Mouse (Mus musculus) lung, postnatal 0 days (tissue): Measurements from ENCODE around the gene Ppp3r2. TPM values are rescaled to one million over a fixed set of nuclear protein-coding genes. Genes with fewer than 3 reads are reported as not detected.

Source experiments
- ATAC-seq: fragments of 200-750 bp; cut with Nextera tagmentation; 2 replicates; pipeline ENCODE4 v1.8.0; 2017; ENCODE audit warnings: moderate library complexity
- DNase-seq: peaks from one replicate; pipeline ENCODE4 v3.0.0-alpha.2; 2016; ENCODE audit warnings: low spot score
- H3K27ac ChIP-seq: fragments of 300-500 bp; sonication (generic); 2 replicates; pipeline ENCODE4 v1.5.1; 2014; ENCODE audit warnings: antibody characterized with exemption, mild to moderate bottlenecking, low read length, mixed read lengths
- H3K27me3 ChIP-seq: fragments of 300-500 bp; sonication (generic); replicated peaks from 2 replicates; pipeline ENCODE4 v1.6.1; 2014; ENCODE audit warnings: low read length, mixed read lengths; ENCODE audit not compliant: insufficient read depth
- H3K36me3 ChIP-seq: fragments of 300-500 bp; sonication (generic); 2 replicates; pipeline ENCODE4 v1.6.1; 2014; ENCODE audit warnings: low read length, mixed read lengths; ENCODE audit not compliant: insufficient read depth
- H3K4me1 ChIP-seq: fragments of 300-500 bp; sonication (generic); 2 replicates; pipeline ENCODE4 v1.6.1; 2014; ENCODE audit warnings: antibody characterized with exemption, low read depth, low read length, mixed read lengths; ENCODE audit not compliant: insufficient read depth
- H3K4me2 ChIP-seq: fragments of 300-500 bp; sonication (generic); replicated peaks from 2 replicates; pipeline ENCODE4 v1.6.1; 2014; ENCODE audit warnings: low read depth, mild to moderate bottlenecking, low read length, moderate library complexity, mixed read lengths
- H3K4me3 ChIP-seq: fragments of 300-500 bp; sonication (generic); 2 replicates; pipeline ENCODE4 v1.5.1; 2014; ENCODE audit warnings: low read depth, low read length
- H3K9ac ChIP-seq: fragments of 300-500 bp; sonication (generic); replicated peaks from 2 replicates; pipeline ENCODE4 v1.6.1; 2014; ENCODE audit warnings: low read depth, mild to moderate bottlenecking
- H3K9me3 ChIP-seq: fragments of 300-500 bp; sonication (generic); 2 replicates; pipeline ENCODE4 v1.6.1; 2016; ENCODE audit warnings: low read length, mixed read lengths
- CTCF ChIP-seq: IDR thresholded peaks from 2 replicates; pipeline ENCODE4 v1.5.1; 2016; ENCODE audit warnings: antibody characterized with exemption, mild to moderate bottlenecking
- EP300 ChIP-seq: IDR thresholded peaks from 2 replicates; pipeline ENCODE4 v1.6.1; 2016; ENCODE audit warnings: antibody characterized with exemption, mild to moderate bottlenecking, control low read depth
- WGBS: fragments of 180-500 bp; shearing (Covaris S2); extraction: QIAGEN DNeasy Blood & Tissue Kit; methylation state at CpG from one replicate; pipeline ENCODE4 v1.1.7; 2014; 5-methylcytosine and 5-hydroxymethylcytosine counted together
- polyA plus RNA-seq: library from polyadenylated mRNA; unstranded; fragments of >200 nt; fragmentation: Nextera tagmentation; extraction: Ambion mirVana; gene quantifications from 2 replicates; pipeline ENCODE4 v1.2.1, GENCODE M21; 2015

Gene Ppp3r2
- polyA plus RNA-seq: 0.11 and 0.20 TPM in 2 replicates

DNA sequence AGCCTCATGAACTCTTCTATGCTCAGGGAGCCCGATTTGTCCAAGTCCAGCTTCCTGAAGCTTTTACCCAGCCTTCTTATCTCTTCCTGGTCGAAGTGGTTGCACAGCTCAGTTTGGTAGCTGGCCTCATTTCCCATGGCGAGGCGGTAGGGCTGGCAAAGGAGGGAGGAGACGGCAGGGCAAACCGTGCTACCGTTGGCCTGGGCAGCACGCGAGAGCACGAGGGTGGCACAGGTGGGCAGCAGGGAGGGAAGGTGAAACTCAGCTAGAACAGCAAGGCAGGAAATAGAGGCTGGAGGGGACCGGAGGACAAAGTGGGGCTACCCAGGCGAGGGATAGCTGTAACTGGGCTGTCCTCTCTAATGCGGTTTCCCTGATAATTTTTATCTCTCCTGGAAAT is at the start of gene Ppp3r2:
Gene Ppp3r2, minus strand, starts transcription at position 213 of the 400 bp plus-strand sequence.
- Histone ChIP-seq H3K4me2 (no peak within 1 kb of the TSS), H3K36me3 (no peaks in the 10 kb centered on the region), H3K9me3 (no peaks in the 10 kb centered on the region), H3K4me3 (no peak within 1 kb of the TSS), H3K9ac (no peak within 1 kb of the TSS), H3K27ac (0 out of 2 replicates have a peak within 1 kb of the TSS, but pooled peaks have one; percentile 57), H3K27me3 (no peaks in the 10 kb centered on the region), H3K4me1 (no peaks in the 10 kb centered on the region)
- DNase-seq: no peak
- TF ChIP-seq EP300 (no peak), CTCF (no peak)
- WGBS: 76% methylated on average over 13 of the region's 13 CpGs
- ATAC-seq: no peak

- Histone ChIP-seq H3K9ac (no peak overlapping the region), H3K4me2 (no peak overlapping the region), H3K4me1 (no peaks in the 10 kb centered on the region), H3K9me3 (no peaks in the 10 kb centered on the region), H3K36me3 (no peaks in the 10 kb centered on the region), H3K27me3 (no peaks in the 10 kb centered on the region), H3K27ac (no peak overlapping the region), H3K4me3 (no peak overlapping the region)
- WGBS: 72% methylated on average over 3 of the region's 3 CpGs
- TF ChIP-seq EP300 (no peak), CTCF (no peak)
- ATAC-seq (no peak), DNase-seq (no peak)
These were observed 47.5 kb upstream of the Ppp3r2 start for GRCm38 (mm10) chr4:49729326-49729725.

DNA sequence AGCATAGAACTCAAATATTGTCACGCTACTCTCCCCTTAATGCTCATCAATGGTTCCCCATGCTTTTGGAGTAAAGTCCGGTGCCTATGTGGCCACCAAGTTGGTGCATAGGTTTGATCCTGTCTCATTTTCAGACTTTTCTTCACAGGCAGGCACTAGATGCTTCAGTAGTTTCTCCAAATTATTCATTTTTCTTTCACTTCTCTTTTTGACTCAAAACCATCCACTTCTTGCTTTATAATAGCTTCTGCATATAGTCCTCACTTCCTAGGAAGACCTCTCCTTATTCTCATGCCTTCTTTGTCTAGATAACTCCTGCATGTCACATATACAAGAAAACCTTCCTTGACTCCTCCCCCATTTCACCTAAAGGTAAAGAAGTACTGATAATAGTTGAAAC is 42.1 kb upstream of the Ppp3r2 start:
- no peaks in the 10 kb centered on the region for H3K27me3 ChIP-seq
- DNase-seq (no peak), ATAC-seq (no peak)
- H3K36me3 ChIP-seq: no peaks in the 10 kb centered on the region
- TF ChIP-seq CTCF (no peak), EP300 (no peak)
- no peaks in the 10 kb centered on the region for H3K4me1 ChIP-seq
- H3K4me3 ChIP-seq: no peak overlapping the region
- no peak overlapping the region for H3K4me2 ChIP-seq
- H3K9ac ChIP-seq: no peak overlapping the region
- 84% methylated on average over 2 of the region's 2 CpGs for WGBS
- no peaks in the 10 kb centered on the region for H3K9me3 ChIP-seq
- H3K27ac ChIP-seq: no peak overlapping the region

GRCm38 (mm10) chr4:49691405-49692194 is 9.8 kb upstream of the Ppp3r2 start:
- H3K27me3 ChIP-seq: no peaks in the 10 kb centered on the region
- WGBS: 29% methylated on average over 12 of the region's 12 CpGs
- no peaks in the 10 kb centered on the region for H3K36me3 ChIP-seq
- H3K27ac ChIP-seq: no peak overlapping the region
- no peak overlapping the region for H3K9ac ChIP-seq
- H3K9me3 ChIP-seq: no peaks in the 10 kb centered on the region
- DNase-seq (no peak), ATAC-seq (no peak)
- TF ChIP-seq CTCF (no peak), EP300 (no peak)
- H3K4me1 ChIP-seq: no peaks in the 10 kb centered on the region
- H3K4me3 ChIP-seq: no peak overlapping the region
- no peak overlapping the region for H3K4me2 ChIP-seq

DNA sequence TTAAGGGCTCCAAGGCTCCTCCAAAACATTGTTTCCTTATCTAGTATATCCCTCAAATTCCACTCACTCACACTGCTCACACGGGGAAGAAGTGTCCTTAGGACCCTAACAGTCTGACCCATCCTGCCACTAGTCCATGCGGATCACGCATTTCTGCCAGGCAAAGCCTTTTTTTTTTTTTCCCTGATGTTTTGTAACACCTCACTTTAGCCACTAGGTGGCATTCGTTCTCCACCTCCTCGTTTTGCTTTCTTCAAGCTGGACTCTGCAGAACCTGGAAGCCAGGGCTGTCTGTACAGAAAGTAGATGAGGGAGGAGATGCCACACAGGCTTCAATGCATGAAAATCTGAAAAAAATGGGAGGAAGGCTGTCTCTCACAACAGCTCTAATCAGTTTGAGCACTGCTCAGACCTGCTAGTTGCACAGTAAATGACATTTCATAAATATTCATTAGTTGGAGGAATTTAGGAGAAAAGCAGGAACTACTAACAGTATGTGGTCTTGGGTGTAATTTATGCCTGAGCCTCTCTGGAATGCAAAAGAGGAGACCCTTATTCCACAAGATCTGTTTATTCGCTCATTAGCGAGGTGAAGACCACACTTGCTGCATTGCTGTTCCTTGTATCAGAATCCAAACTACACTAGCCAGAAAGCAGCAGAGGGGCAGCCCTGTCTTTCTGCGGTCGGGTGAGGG is 6.9 kb upstream of the Ppp3r2 start:
- TF ChIP-seq EP300 (no peak), CTCF (peak; percentile 87)
- no peak overlapping the region for H3K4me2 ChIP-seq
- H3K27ac ChIP-seq: no peak overlapping the region
- no peaks in the 10 kb centered on the region for H3K36me3 ChIP-seq
- ATAC-seq (peak; percentile 35; the same call in 1 of the 2 replicates), DNase-seq (peak; percentile 75)
- no peaks in the 10 kb centered on the region for H3K4me1 ChIP-seq
- H3K27me3 ChIP-seq: no peaks in the 10 kb centered on the region
- no peak overlapping the region for H3K4me3 ChIP-seq
- 24% methylated on average over 9 of the region's 9 CpGs for WGBS
- no peak overlapping the region for H3K9ac ChIP-seq
- H3K9me3 ChIP-seq: no peaks in the 10 kb centered on the region

DNA sequence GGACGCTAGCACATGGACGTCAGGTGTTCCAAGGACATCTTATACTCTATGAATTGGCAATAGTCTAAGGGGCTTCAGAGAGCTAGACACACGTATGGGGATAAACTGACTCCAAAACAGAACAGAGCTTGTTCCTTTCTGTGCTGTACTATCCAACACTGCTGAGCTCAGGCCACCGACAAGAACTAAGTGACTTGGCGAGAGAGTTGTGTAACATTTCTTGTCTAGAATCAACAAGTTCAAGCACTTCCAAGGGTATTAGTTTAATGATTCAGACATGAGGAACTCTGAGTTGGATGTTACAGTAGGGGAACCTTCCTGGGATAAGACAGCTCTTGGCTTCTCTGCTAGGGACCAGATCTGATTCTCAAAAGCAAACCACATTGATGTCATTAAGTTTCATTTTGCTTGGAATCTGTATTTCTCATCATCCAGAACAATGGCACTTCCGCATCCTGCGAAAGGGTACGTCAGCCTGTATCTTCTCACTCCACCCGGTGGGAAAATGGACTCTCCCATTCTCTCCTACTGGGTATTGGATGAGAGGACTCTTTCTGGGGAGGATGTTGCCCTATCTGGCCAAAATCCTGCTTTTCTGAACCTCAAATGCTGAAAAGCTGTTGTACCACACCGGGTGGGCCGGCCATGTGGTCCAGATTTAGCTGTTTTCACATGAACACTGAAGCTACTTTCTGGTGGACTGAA is 1.5 kb downstream of the Ppp3r2 start:
- WGBS: 67% methylated on average over 11 of the region's 11 CpGs
- no peaks in the 10 kb centered on the region for H3K36me3 ChIP-seq
- H3K27me3 ChIP-seq: no peaks in the 10 kb centered on the region
- ATAC-seq: peak; percentile 89
- TF ChIP-seq CTCF (no peak), EP300 (peak; percentile 85)
- H3K9ac ChIP-seq: no peak overlapping the region
- DNase-seq: peak; percentile 91
- H3K9me3 ChIP-seq: no peaks in the 10 kb centered on the region
- H3K4me2 ChIP-seq: no peak overlapping the region
- H3K4me1 ChIP-seq: no peaks in the 10 kb centered on the region
- H3K27ac ChIP-seq: peak overlapping the region; percentile 60; the same call in 1 of the 2 replicates
- no peak overlapping the region for H3K4me3 ChIP-seq
